Mouse (Mus musculus) G1E-ER4 (cell line): ENCODE results near the gene Magi2. TPM values are rescaled to one million over a fixed set of nuclear protein-coding genes. Genes with fewer than 3 reads are reported as not detected.

ENCODE experiments used
- GATA1 ChIP-seq: IDR thresholded peaks from one replicate; pipeline ENCODE4 v1.8.0; 2012; ENCODE audit warnings: low read length, inconsistent platforms
- polyA plus RNA-seq: library from polyadenylated mRNA; stranded (reverse); fragments of >175 nt; gene quantifications from 2 replicates; pipeline ENCODE4 v1.2.3, GENCODE M21; 2012

Magi2 gene
- polyA plus RNA-seq, 1 experiment, result 0.94 TPM

- TF ChIP-seq GATA1, result no peak
Observed at GRCm38 (mm10) chr5:20576266-20576665, 1349.4 kb downstream of the Magi2 start.

DNA sequence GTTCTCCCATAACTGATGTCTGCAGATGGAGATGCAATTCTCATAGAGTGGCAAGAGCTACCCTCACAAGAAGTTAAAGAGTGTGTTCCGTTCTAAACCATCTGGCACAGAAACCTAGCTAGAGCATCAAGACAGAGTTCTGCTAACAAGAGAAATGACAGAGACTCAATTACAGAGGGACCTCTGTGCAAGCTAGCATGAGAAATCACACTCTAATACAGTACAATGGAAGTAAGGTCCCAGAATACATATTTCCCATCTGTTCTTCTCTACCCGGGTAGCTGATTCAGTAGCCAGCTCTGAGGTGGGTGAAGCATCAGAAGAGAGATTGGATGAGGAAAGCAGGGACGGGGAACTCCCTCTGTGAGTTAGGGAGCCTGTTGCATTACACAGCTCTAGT is 1351.8 kb downstream of the Magi2 start:
- no peak for TF ChIP-seq GATA1

- TF ChIP-seq GATA1, result no peak
Observed at GRCm38 (mm10) chr5:20580619-20581018, 1353.8 kb downstream of the Magi2 start.

GRCm38 (mm10) chr5:20582995-20583435 is 1356.2 kb downstream of the Magi2 start:
- no peak for TF ChIP-seq GATA1

GRCm38 (mm10) chr5:20583639-20584038 is 1356.8 kb downstream of the Magi2 start:
- no peak for TF ChIP-seq GATA1

GRCm38 (mm10) chr5:20584769-20585168 is 1357.9 kb downstream of the Magi2 start:
- no peak for TF ChIP-seq GATA1

- TF ChIP-seq GATA1, result no peak
Observed at GRCm38 (mm10) chr5:20589731-20590130, 1362.9 kb downstream of the Magi2 start.

DNA sequence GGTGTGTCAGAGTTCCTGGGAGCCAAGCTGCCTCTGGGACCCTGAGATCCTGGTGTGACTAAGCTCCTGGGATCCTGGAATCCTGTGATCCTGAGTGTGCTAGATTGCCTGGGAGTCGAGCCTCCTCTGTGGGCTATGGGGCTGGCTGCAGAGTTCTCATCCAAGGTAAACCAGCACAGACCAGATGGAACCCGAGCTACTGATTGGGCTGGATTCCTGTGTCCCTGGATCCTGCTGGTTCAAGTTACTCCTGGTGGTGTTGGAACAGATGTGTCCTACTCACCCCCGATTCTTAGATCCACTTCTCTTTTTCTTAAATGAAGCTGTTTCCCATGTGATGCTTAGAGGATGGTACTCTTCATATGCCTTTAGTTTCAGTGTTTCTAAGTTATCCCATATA is 1371.4 kb downstream of the Magi2 start:
- TF ChIP-seq GATA1, result no peak

GRCm38 (mm10) chr5:20603756-20604469 is 1377.1 kb downstream of the Magi2 start:
- TF ChIP-seq GATA1, result no peak

DNA sequence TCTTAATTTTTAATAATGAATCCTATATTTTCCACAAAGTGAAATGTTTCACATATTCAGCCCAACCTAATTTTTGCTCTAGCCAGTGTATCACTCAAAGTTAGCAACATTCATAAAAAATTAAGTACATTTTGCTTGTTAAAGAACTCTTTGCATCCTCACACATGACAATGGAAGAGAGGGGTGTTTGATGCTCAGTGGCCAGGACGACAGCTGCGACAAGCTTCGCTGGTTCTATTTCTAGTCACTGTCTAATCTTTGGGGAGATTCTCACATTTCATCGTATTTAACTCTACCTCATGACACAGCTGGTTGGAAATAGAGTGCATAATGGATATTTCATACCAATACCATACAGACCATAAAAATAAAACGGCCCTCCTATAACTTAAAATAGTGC is 1379.7 kb downstream of the Magi2 start:
- TF ChIP-seq GATA1, result no peak

DNA sequence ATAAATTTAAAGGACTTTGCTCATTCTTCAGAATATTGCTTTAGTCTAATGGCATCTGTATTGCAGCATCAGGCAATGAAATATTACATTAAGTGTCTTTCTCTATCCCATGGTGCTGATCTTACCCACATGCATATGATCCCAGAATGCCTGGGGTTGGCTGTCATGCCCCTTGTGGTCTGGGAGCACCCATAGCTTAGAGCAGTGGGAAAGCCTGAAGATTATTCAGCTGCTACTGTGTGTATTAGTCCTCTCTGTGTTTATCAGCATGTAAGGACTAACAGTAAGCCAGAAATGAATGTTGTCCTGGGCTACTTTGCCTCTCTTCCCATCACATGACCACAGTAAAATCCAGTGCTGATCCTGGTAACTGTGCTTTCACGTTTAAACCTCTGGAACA is 1380.7 kb downstream of the Magi2 start:
- no peak for TF ChIP-seq GATA1

DNA sequence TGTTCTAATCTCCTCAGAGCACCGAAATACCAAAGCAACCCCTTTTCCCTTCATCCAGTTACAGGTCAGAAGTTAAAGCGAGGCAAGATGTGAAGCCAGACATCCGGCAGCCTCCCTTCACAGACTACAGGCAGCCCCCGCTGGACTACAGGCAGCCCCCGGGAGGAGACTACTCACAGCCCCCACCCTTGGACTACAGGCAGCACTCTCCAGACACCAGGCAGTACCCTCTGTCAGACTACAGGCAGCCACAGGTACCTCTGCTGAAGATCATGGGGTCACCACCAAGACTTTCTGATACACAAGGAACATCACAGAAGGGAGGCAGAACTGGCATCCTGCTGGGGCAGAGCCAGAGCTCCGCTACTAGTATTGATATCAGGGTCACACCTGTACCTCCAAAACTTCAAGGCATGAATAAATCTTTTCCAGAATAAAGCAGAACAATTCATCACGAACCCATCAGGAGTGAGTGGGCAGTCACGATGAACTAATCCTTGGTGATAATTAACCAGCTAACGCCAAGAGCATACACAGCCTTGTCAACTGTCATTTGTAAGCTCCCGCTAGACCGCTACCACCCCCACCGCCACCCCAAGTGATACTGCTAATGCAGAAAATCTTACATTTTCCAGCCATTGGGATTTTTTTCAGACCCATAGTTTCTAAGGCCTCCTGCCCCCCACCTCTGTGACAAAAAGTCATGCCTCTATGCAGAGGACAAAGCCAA is 1382.5 kb downstream of the Magi2 start:
- no peak for TF ChIP-seq GATA1

DNA sequence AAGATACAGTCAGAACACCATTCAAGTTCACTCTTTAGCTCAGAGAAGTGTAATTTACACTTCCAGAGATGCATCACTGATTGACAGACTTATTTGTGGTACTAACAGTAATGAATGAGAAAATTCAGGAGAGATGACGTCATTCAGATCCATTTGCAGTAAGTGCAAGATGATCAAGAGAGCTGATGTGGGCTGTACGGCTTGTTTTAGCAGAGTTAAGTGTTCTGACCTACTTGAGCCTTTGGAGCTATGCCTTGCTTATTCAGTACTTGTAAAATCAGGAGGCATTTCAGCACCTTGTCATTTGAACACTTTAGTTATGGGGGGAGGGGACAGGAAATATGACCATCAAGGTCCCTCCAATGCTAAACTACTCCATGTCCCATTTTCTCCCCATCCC is 1383.8 kb downstream of the Magi2 start:
- TF ChIP-seq GATA1, result no peak

GRCm38 (mm10) chr5:20612616-20613015 is 1385.8 kb downstream of the Magi2 start:
- TF ChIP-seq GATA1, result no peak

DNA sequence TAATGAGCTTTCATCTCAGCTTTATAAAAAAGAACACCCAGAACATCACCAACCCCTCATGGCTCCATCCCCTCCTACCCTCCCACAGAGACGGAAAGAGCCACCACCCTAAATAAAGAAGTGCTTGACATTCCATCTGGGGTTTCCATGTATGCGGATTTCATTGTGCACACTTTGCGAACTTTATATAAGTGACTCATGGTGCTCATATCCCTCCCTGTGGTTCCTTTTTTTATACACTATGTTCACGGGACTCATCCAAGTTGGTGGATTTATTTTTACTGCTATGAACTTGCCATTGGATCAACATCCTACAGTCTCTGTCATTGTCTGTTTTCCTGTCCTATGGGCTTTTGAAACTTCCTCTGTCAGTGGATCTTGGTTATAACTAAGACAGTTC is 1388.1 kb downstream of the Magi2 start:
- TF ChIP-seq GATA1, result no peak

- no peak for TF ChIP-seq GATA1
Observed at GRCm38 (mm10) chr5:20620596-20621511, 1394.0 kb downstream of the Magi2 start.
